In genomic region chr10:75314190-75314980, GRCm38 (mm10) we compare ENCODE assay signal across 11 mouse cellular contexts. TPM values are rescaled to one million over a fixed set of nuclear protein-coding genes. Genes with fewer than 3 reads are reported as not detected.
DNase-seq lines count a peak whose midpoint lies in the region; ATAC-seq and TF ChIP-seq lines count a peak whose summit lies in the region.
"Had no signal": no experiment of that assay in that cellular context is flagged by ENCODE, and none has a peak within 500 bp of the region (broad histone marks: within the 10 kb centered on the region; RNA-seq: fewer than 3 reads in every experiment).

No protein-coding gene starts in this region.

- TF ChIP-seq EP300 in heart, postnatal 0 days (IDR thresholded peaks at IDR 0.05; ENCODE audit: low read depth), result peak; percentile 96

- 0 out of 2 replicates have a peak, but pooled peaks have one; percentile 16 for ATAC-seq in liver, embryonic 15.5 days (ENCODE audit: insufficient read depth)
- no peak for ATAC-seq in liver, embryonic 11.5 days (replicated peaks; ENCODE audit: low FRiP score)
- peak; percentile 65 for ATAC-seq in heart, postnatal 0 days (ENCODE audit: insufficient read depth, low read depth)
- ATAC-seq: inflammation-experienced regulatory T-cells, adult 6 months had no signal

- H3K9me3 ChIP-seq in liver, embryonic 15.5 days (replicated peaks), result no peaks in the 10 kb centered on the region
- no peaks in the 10 kb centered on the region for H3K9me3 ChIP-seq in liver, embryonic 11.5 days (ENCODE audit: control insufficient read depth, low read length)
- no peaks in the 10 kb centered on the region for H3K9me3 ChIP-seq in embryonic facial prominence, embryonic 10.5 days
- no peaks in the 10 kb centered on the region for H3K9me3 ChIP-seq in heart, postnatal 0 days (replicated peaks; ENCODE audit: control insufficient read depth, low read length)
- H3K9me3 ChIP-seq: limb, embryonic 13.5 days had no signal

- WGBS in liver, embryonic 15.5 days (ENCODE audit: insufficient replicate concordance), result 55% methylated on average over 6 of the region's 6 CpGs
- 81% methylated on average over 6 of the region's 6 CpGs for WGBS in liver, embryonic 11.5 days
- WGBS in embryonic facial prominence, embryonic 10.5 days, result 77% methylated on average over 6 of the region's 6 CpGs
- 55% methylated on average over 6 of the region's 6 CpGs for WGBS in heart, postnatal 0 days

- DNase-seq in liver, embryonic 11.5 days (ENCODE audit: low spot score), result no peak
- peak; percentile 48 for DNase-seq in embryonic facial prominence, embryonic 10.5 days (ENCODE audit: low spot score)
- no peak for DNase-seq in heart, postnatal 0 days (ENCODE audit: low spot score)
- DNase-seq in kidney, postnatal 25 days, result peak; percentile 35 to 72
- DNase-seq in testis, postnatal 10 days (ENCODE audit: low spot score), result no peak
- DNase-seq in left cerebral cortex, adult 2 months (ENCODE audit: extremely low spot score in 1 of 2, low spot score in 2 of 2), result no peak
- no peak for DNase-seq in thymus, postnatal 0 days (ENCODE audit: low spot score)
- DNase-seq: thymus, postnatal 36 days had no signal

- no peak overlapping the region for H3K4me2 ChIP-seq in liver, embryonic 15.5 days
- no peak overlapping the region for H3K4me2 ChIP-seq in liver, embryonic 11.5 days
- no peak overlapping the region for H3K4me2 ChIP-seq in heart, postnatal 0 days (ENCODE audit: low read depth, low read length)
- H3K4me2 ChIP-seq: limb, embryonic 13.5 days had no signal

- no peak overlapping the region for H3K9ac ChIP-seq in liver, embryonic 15.5 days
- H3K9ac ChIP-seq in liver, embryonic 11.5 days (ENCODE audit: low read depth, low read length), result no peak overlapping the region
- H3K9ac ChIP-seq in heart, postnatal 0 days (replicated peaks; ENCODE audit: low read depth, low read length), result no peak overlapping the region
- H3K9ac ChIP-seq: limb, embryonic 13.5 days had no signal

- peaks cover 40% of the 10 kb centered on the region for H3K4me1 ChIP-seq in liver, embryonic 15.5 days (replicated peaks)
- H3K4me1 ChIP-seq in liver, embryonic 11.5 days (replicated peaks; ENCODE audit: control insufficient read depth, insufficient read depth, low read length), result peaks cover 27% of the 10 kb centered on the region
- peaks cover 34% of the 10 kb centered on the region for H3K4me1 ChIP-seq in embryonic facial prominence, embryonic 10.5 days
- H3K4me1 ChIP-seq in heart, postnatal 0 days (ENCODE audit: control insufficient read depth, insufficient read depth), result peaks cover 15% of the 10 kb centered on the region; the same call in 1 of the 2 replicates

- intact Hi-C loops in left cerebral cortex, adult 2 months (cut with DNase I), result loop anchor here (5.0 kb wide), 1 partner anchor 37 kb away; no protein-coding TSS in a partner anchor

- no peak overlapping the region for H3K27ac ChIP-seq in liver, embryonic 15.5 days (replicated peaks)
- H3K27ac ChIP-seq in liver, embryonic 11.5 days (ENCODE audit: low read depth, low read length), result no peak overlapping the region
- no peak overlapping the region; the same call in 1 of the 2 replicates for H3K27ac ChIP-seq in embryonic facial prominence, embryonic 10.5 days (replicated peaks)
- peak overlapping the region; percentile 63 for H3K27ac ChIP-seq in heart, postnatal 0 days (ENCODE audit: low read depth)
- H3K27ac ChIP-seq in left cerebral cortex, adult 2 months, result no peak overlapping the region
- H3K27ac ChIP-seq: limb, embryonic 13.5 days had no signal

- no peak overlapping the region for H3K4me3 ChIP-seq in liver, embryonic 15.5 days (replicated peaks)
- no peak overlapping the region for H3K4me3 ChIP-seq in liver, embryonic 11.5 days (ENCODE audit: low read depth, low read length)
- no peak overlapping the region for H3K4me3 ChIP-seq in embryonic facial prominence, embryonic 10.5 days
- H3K4me3 ChIP-seq in heart, postnatal 0 days (ENCODE audit: low read depth, low read length), result no peak overlapping the region
- H3K4me3 ChIP-seq in left cerebral cortex, adult 2 months, result no peak overlapping the region
- H3K4me3 ChIP-seq: limb, embryonic 13.5 days had no signal

- TF ChIP-seq CTCF in heart, postnatal 0 days (IDR thresholded peaks at IDR 0.05; ENCODE audit: low read depth), result no peak; the same call in 1 of the 2 replicates
- TF ChIP-seq CTCF in left cerebral cortex, adult 2 months (IDR thresholded peaks at IDR 0.05), result no peak

- peaks cover 38% of the 10 kb centered on the region for H3K27me3 ChIP-seq in liver, embryonic 15.5 days
- peaks cover 17% of the 10 kb centered on the region for H3K27me3 ChIP-seq in liver, embryonic 11.5 days (replicated peaks; ENCODE audit: control insufficient read depth, insufficient read depth, low read length)
- H3K27me3 ChIP-seq in embryonic facial prominence, embryonic 10.5 days (replicated peaks; ENCODE audit: low read depth, poor library complexity, severe bottlenecking), result peaks cover 41% of the 10 kb centered on the region
- peaks cover 6% of the 10 kb centered on the region; the same call in 1 of the 2 replicates for H3K27me3 ChIP-seq in heart, postnatal 0 days (ENCODE audit: control insufficient read depth, insufficient read depth, low read length)

- H3K36me3 ChIP-seq in liver, embryonic 15.5 days (replicated peaks), result peaks cover 16% of the 10 kb centered on the region
- peaks cover 2% of the 10 kb centered on the region; the same call in 1 of the 2 replicates for H3K36me3 ChIP-seq in liver, embryonic 11.5 days (ENCODE audit: control insufficient read depth, insufficient read depth, low read length)
- peaks cover 39% of the 10 kb centered on the region for H3K36me3 ChIP-seq in embryonic facial prominence, embryonic 10.5 days (replicated peaks)
- peaks cover 33% of the 10 kb centered on the region for H3K36me3 ChIP-seq in heart, postnatal 0 days (replicated peaks; ENCODE audit: control insufficient read depth, insufficient read depth, low read length)

RNA-seq across cellular contexts. Expression of gene Adora2a, which starts 2.3 kb away (rescaled TPM):
- polyA plus RNA-seq in liver, embryonic 15.5 days (2015; fragmentation: Nextera tagmentation; extraction: Ambion mirVana), result 1.4 and 1.8 TPM in 2 replicates
- 5.1 and 6.0 TPM in 2 replicates for polyA plus RNA-seq in liver, embryonic 11.5 days (2014; fragmentation: Nextera tagmentation; extraction: Ambion mirVana)
- polyA plus RNA-seq in embryonic facial prominence, embryonic 10.5 days (2016; fragmentation: Nextera tagmentation; extraction: Ambion mirVana), result 1.5 and 2.3 TPM in 2 replicates
- total RNA-seq in heart, postnatal 0 days (2014; rRNA removed; ENCODE audit: low replicate concordance), result 15.8 and 51.3 TPM in 2 replicates
- polyA plus RNA-seq in heart, postnatal 0 days (2015; fragmentation: Nextera tagmentation; extraction: Ambion mirVana), result 3.6 and 4.4 TPM in 2 replicates
- 10 to 100 TPM in 1 of 2 experiments, 1 to 10 TPM in 1; 6.8 to 18.7 TPM for total RNA-seq in left cerebral cortex, adult 2 months (2021)
- 6.9 and 7.3 TPM in 2 replicates for polyA plus RNA-seq in thymus, postnatal 0 days (2015; fragmentation: Nextera tagmentation; extraction: Ambion mirVana)

Comparison
In these comparisons a context has a peak if more than half of its experiments do, and no peak if none do; other contexts are left out.
1. DNase-seq: peak in embryonic facial prominence, embryonic 10.5 days (single experiment) and kidney, postnatal 25 days (2 of 2); none in liver, embryonic 11.5 days (single experiment), heart, postnatal 0 days (single experiment), testis, postnatal 10 days (single experiment), left cerebral cortex, adult 2 months (0 of 2) and thymus, postnatal 0 days (single experiment).